Mouse (Mus musculus) ovary, adult 10 weeks (tissue): Measurements from ENCODE around the gene 1700122O11Rik. TPM values are rescaled to one million over a fixed set of nuclear protein-coding genes. Genes with fewer than 3 reads are reported as not detected.

Experiments
- polyA plus RNA-seq: library from polyadenylated mRNA; stranded (reverse); fragments of 350-450 nt; fragmentation: Illumina TruSeq; extraction: RNeasy Lipid Tissue Mini Kit (QIAGEN cat#74804); gene quantifications from one replicate; pipeline ENCODE4 v1.2.3, GENCODE M21; 2014

1700122O11Rik gene
- polyA plus RNA-seq: not detected

GRCm38 (mm10) chr17:48038193-48038592 lies at the start of gene 1700122O11Rik:
Gene 1700122O11Rik, minus strand, starts transcription at chr17:48038293.

Other genes starting within 250 kb of the 1700122O11Rik start
- gene Mdfi, start 203.6 kb downstream of the 1700122O11Rik start, polyA plus RNA-seq: not detected
- 0.20 TPM for gene Foxp4, start 113.6 kb downstream of the 1700122O11Rik start, polyA plus RNA-seq
- not detected for gene 1700067P10Rik, start 51.0 kb upstream of the 1700122O11Rik start, polyA plus RNA-seq
- not detected for gene 9830107B12Rik, start 108.0 kb upstream of the 1700122O11Rik start, polyA plus RNA-seq
- gene A530064D06Rik, start 129.0 kb upstream of the 1700122O11Rik start, polyA plus RNA-seq: 0.97 TPM
- gene Trem1, start 194.5 kb upstream of the 1700122O11Rik start, polyA plus RNA-seq: not detected
- gene Trem3, start 209.5 kb upstream of the 1700122O11Rik start, polyA plus RNA-seq: not detected
- gene Treml4, start 226.0 kb upstream of the 1700122O11Rik start, polyA plus RNA-seq: not detected